Mouse (Mus musculus): ENCODE results near the gene Il20ra. TPM values are rescaled to one million over a fixed set of nuclear protein-coding genes. Genes with fewer than 3 reads are reported as not detected.

Gene Il20ra
- not detected for total RNA-seq (2018; cell fraction: chromatin; rRNA removed)
- total RNA-seq (2018; cell fraction: cytosol; rRNA removed) = not detected
- not detected for total RNA-seq (2018; cell fraction: nucleus; rRNA removed)
- not detected in 3 replicates for polyA plus RNA-seq (2018)

DNA sequence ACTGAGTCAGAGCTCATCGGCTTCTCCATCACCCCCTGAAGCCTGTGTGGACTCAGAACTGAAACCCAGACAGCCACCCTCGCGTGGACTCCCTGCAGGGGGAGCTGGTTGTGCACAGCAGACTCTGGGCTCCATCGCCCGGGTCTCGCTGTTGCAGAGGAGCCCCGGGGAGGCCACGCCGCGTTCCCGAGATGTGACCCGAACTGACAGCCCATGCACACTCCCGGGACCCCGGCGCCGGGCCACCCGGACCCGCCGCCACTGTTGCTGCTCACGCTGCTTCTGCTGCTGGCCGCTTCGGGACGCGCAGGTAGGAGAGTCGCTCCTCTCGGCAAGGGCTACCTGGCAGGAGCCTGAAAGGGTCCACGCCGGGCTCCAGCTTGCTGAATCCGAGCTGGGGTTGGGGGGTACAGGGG, at the start of gene Il20ra:
Il20ra (plus strand) TSS at position 150 of the 416 bp plus-strand sequence.
- Histone ChIP-seq H3K27ac (no peak within 1 kb of the TSS), H3K36me3 (ENCODE audit: inconsistent target) (no peaks in the 10 kb centered on the region), H3K79me2 (ENCODE audit: inconsistent target) (no peaks in the 10 kb centered on the region), H3K4me3 (ENCODE audit: inconsistent target) (no peak within 1 kb of the TSS)
- under 1% methylated on average over 29 of the region's 29 CpGs for WGBS (ENCODE audit: missing documents)

DNA sequence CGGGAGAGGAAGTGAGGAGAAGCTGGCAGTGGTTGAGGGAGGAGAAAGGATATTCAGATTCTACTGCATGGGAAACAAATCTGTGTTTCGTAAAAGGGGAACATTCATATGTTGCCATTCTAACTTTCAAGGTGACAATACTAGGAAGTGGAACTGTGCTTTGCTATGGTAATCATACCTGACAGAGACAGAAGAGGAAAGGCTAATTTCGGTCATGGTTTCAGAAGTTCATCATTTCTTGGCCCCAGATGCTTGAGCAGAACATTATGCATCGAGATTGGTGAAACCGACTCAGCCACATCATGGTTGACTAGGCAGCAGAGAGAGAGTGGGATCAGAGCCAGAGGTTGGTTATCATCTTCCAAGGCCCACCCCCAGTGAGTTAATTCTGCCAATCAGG, 43.4 kb upstream of the Il20ra start:
- H3K4me3 ChIP-seq (ENCODE audit: inconsistent target) = no peak overlapping the region
- no peaks in the 10 kb centered on the region for H3K36me3 ChIP-seq (ENCODE audit: inconsistent target)
- 64% methylated on average over 5 of the region's 5 CpGs for WGBS (ENCODE audit: missing documents)
- no peaks in the 10 kb centered on the region for H3K79me2 ChIP-seq (ENCODE audit: inconsistent target)
- no peak overlapping the region for H3K27ac ChIP-seq

DNA sequence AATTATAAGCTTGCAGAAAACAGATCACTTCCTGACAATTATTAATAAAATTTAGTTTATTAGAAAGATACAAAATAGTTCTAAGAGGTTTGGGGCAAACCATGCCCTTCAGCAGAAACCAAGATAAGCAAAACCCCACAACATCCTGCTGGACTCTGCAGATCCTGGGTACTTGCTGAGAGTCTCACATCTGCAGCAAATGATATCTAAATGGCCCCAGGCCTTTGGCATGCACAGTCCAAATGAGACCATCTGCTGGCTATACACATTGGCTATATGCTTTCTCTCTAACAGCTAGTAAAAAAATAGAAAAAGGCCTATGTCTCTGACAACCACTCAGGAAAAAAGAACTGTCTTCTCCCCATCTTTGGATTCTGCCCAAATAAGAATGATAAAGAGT, 40.4 kb upstream of the Il20ra start:
- Histone ChIP-seq H3K79me2 (ENCODE audit: inconsistent target) (no peaks in the 10 kb centered on the region), H3K27ac (no peak overlapping the region), H3K36me3 (ENCODE audit: inconsistent target) (no peaks in the 10 kb centered on the region), H3K4me3 (ENCODE audit: inconsistent target) (no peak overlapping the region)

DNA sequence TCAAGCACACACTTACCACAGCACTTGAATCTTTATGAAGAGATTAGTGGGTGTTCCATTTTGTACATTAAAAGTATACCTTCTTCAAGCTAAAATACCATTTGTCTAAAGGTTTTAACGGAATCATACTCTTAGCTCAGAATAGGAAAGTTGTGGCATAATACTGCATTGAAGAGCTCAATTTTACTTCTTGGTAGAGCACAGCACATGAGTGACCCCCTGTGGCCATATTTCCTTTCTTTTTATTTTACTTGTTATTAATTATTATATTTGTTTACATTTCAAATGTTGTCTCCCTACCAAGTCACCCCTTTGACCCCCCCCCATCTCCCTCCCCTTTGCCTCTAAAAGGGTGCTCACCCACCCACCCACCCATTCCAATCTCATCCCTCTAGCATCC, 39.2 kb upstream of the Il20ra start:
- WGBS (ENCODE audit: missing documents) = 20% methylated on average over 1 of the region's 1 CpGs
- Histone ChIP-seq H3K27ac (no peak overlapping the region), H3K4me3 (ENCODE audit: inconsistent target) (no peak overlapping the region), H3K79me2 (ENCODE audit: inconsistent target) (no peaks in the 10 kb centered on the region), H3K36me3 (ENCODE audit: inconsistent target) (no peaks in the 10 kb centered on the region)

DNA sequence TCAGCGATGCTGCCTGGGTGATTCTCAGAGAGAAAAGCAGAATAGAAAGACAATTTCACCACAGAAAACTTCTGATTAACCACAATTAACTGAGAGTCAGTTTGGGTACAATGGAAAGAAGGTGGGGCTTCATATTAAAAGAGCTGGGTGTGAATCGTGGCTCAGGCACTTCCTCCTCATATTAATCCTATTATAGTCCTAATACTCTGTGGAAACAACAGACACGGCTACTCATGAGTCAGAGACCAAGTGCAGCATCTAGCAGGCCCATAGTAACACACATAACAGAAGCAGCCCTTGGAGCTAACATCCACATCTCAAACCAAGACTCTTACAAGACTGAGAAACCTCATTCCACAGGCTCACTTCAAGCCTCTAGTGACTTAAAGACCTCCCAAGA, 24.7 kb upstream of the Il20ra start:
- Histone ChIP-seq H3K4me3 (ENCODE audit: inconsistent target) (no peak overlapping the region), H3K27ac (no peak overlapping the region), H3K36me3 (ENCODE audit: inconsistent target) (no peaks in the 10 kb centered on the region), H3K79me2 (ENCODE audit: inconsistent target) (no peaks in the 10 kb centered on the region)
- WGBS (ENCODE audit: missing documents) = 15% methylated on average over 3 of the region's 3 CpGs

DNA sequence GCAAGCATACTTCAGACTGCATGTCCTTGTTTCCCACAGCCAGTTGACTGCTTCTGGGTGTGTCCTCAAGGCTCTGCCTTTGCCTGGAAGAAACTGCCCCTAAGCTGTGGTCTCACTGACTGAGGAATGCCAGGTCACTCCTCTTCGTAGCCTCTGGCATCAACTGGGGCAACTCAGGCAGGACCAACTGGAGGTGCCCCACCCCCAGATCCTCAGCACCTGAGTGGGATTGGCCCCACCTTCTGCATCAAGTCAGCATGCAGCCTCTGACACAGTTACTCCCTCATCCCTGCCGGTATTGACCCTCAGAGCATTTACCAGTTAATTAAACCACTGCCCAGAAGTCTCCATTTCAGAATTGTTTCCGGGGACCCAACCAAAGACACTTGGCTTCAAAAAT, 21.1 kb upstream of the Il20ra start:
- peak overlapping the region; percentile 89 for H3K27ac ChIP-seq
- H3K36me3 ChIP-seq (ENCODE audit: inconsistent target) = no peaks in the 10 kb centered on the region
- 16% methylated on average over 3 of the region's 3 CpGs for WGBS (ENCODE audit: missing documents)
- H3K79me2 ChIP-seq (ENCODE audit: inconsistent target) = no peaks in the 10 kb centered on the region
- H3K4me3 ChIP-seq (ENCODE audit: inconsistent target) = no peak overlapping the region

DNA sequence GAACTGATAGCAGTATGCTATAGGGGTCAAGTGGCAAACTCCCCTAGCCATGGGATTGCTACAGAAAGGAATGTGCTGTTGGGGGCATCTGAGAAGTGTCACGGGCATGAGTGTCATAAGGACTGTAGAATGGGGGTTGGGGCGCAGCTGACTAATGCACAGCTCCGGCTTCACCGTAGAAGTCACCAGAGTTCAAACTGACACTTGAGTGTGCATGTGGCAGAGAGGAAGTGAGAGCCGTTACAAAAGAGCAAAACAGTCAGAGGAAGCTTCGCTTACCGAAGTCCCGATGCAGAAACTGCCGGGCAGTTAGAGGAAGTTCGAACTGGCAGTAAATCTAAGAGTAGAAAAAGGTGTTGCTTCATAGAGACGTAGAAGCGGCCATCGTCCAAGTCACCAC, 20.6 kb upstream of the Il20ra start:
- WGBS (ENCODE audit: missing documents) = 0% methylated on average over 13 of the region's 13 CpGs
- Histone ChIP-seq H3K79me2 (ENCODE audit: inconsistent target) (no peaks in the 10 kb centered on the region), H3K36me3 (ENCODE audit: inconsistent target) (no peaks in the 10 kb centered on the region), H3K4me3 (ENCODE audit: inconsistent target) (no peak overlapping the region), H3K27ac (peak overlapping the region; percentile 89)

DNA sequence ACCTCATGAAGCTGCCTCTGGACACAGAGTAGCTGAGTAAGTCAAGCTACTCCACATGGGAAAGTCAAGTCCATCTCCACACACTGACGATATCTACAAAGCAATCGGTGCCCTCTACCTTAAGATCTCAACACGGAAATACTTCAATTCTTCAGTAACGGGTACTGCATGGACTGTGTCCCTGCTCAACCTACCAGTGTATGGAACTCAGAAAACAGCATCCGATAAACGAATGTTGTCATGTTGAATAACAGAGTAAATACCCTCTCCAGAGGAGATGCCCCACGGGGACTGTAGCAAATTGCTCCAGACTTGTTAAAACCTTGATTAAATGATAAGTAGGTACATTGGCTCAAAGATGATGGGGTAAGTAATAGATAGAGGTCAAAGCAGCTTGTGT, 20.0 kb upstream of the Il20ra start:
- Histone ChIP-seq H3K4me3 (ENCODE audit: inconsistent target) (no peak overlapping the region), H3K79me2 (ENCODE audit: inconsistent target) (no peaks in the 10 kb centered on the region), H3K27ac (peak overlapping the region; percentile 89), H3K36me3 (ENCODE audit: inconsistent target) (no peaks in the 10 kb centered on the region)
- WGBS (ENCODE audit: missing documents) = 43% methylated on average over 7 of the region's 7 CpGs

DNA sequence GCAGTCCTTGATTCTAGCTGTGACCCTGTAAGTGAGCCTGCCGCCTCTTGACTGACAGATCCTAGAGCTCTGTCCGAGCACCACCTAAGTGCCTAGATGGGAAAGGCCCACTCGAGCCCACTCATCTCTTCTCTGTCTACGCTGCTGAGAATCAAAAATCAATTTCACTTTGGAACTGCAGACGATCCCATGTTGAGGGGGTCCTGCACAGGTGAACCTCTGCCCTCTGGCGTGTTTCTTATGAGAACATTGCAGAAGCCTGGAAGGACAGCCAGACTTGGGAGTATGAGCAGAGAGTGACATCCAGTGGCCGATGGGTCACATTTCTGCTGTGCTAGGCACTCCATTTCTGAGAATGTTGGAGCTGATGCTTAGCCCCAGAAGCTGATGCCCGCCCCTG, 19.4 kb upstream of the Il20ra start:
- Histone ChIP-seq H3K27ac (peak overlapping the region; percentile 89), H3K4me3 (ENCODE audit: inconsistent target) (no peak overlapping the region), H3K36me3 (ENCODE audit: inconsistent target) (no peaks in the 10 kb centered on the region), H3K79me2 (ENCODE audit: inconsistent target) (no peaks in the 10 kb centered on the region)
- WGBS (ENCODE audit: missing documents) = 9% methylated on average over 8 of the region's 8 CpGs

DNA sequence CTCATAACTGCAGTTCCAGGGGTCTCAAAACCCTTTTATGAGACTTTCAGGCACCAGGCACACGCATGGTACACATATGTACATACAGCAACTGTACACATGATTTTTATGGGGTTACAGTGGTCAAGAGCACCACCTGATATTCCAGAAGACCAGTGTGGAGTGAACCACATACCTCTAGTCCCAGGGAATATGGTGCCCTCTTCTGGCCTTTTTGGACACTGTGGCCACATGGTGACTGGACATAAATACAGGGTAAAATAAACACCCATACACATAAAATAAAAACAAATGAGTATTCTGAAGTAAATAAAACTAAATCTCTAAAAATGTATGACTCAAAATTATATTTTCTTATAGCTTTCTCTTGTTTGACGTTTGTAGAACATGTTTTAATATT, 18.7 kb upstream of the Il20ra start:
- no peak overlapping the region for H3K27ac ChIP-seq
- 92% methylated on average over 2 of the region's 2 CpGs for WGBS (ENCODE audit: missing documents)

DNA sequence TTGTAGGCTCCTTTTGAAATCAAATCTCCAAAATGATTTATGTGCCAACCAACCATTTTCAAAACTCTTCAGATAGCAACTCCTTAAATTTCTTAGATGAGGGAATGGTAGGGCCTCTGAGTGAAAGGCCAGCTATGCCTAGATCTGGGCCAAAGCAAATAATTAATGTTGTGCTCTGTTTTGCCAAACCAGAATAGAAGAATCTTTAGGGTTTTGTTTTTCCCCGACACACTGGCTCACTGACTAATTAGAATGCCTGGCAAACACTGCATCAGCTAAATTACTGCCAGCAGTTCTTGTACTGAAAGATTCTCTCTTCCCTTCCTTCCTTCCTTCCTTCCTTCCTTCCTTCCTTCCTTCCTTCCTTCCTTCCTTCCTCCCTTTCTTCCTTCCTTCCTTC, 13.0 kb upstream of the Il20ra start:
- 90% methylated on average over 1 of the region's 1 CpGs for WGBS (ENCODE audit: missing documents)
- no peaks in the 10 kb centered on the region for H3K36me3 ChIP-seq (ENCODE audit: inconsistent target)
- H3K27ac ChIP-seq = no peak overlapping the region
- H3K79me2 ChIP-seq (ENCODE audit: inconsistent target) = no peaks in the 10 kb centered on the region
- no peak overlapping the region for H3K4me3 ChIP-seq (ENCODE audit: inconsistent target)

More for the DNA sequence above, 18.7 kb upstream of the Il20ra start:
- Histone ChIP-seq H3K4me3 (ENCODE audit: inconsistent target) (no peak overlapping the region), H3K79me2 (ENCODE audit: inconsistent target) (no peaks in the 10 kb centered on the region), H3K36me3 (ENCODE audit: inconsistent target) (no peaks in the 10 kb centered on the region)

DNA sequence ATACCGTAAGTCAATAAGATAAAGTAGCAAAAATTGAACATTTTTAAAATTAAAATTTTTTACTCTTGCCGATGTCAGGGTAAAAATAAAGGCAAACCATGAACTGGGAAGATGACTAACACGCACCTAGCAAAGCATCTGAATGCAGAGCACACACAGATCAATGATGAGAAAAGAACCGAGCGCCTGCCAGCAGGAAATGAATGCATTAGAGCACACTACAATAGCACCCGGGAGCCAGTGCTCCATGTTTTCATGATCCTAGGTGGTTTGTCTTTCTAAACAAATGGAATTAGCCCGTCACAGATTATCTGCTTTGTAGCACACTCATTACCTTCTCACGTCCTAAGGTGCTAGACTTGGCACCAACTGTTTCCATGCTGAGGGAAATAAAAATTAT, 7.9 kb upstream of the Il20ra start:
- 88% methylated on average over 8 of the region's 8 CpGs for WGBS (ENCODE audit: missing documents)

DNA sequence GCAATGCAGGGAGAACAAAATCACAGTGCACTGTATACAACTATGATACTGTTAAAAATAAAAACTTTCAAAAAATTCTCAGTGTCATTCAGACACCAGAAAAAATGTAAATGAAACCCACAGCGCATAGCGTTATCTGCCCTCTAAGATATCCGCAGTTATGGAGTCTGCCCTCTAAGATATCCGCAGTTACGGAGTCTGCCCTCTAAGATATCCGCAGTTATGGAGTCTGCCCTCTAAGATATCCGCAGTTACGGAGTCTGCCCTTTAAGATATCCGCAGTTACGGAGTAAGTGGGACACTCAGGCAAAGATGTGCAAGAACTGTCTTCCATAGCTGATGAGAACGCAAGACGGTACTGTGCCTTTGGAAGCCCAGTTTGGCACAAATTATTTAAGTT, 4.6 kb upstream of the Il20ra start:
- Histone ChIP-seq H3K27ac (no peak overlapping the region), H3K4me3 (ENCODE audit: inconsistent target) (no peak overlapping the region), H3K79me2 (ENCODE audit: inconsistent target) (no peaks in the 10 kb centered on the region), H3K36me3 (ENCODE audit: inconsistent target) (no peaks in the 10 kb centered on the region)
- WGBS (ENCODE audit: missing documents) = 93% methylated on average over 12 of the region's 12 CpGs

More for the DNA sequence above, 7.9 kb upstream of the Il20ra start:
- no peaks in the 10 kb centered on the region for H3K36me3 ChIP-seq (ENCODE audit: inconsistent target)
- H3K79me2 ChIP-seq (ENCODE audit: inconsistent target) = no peaks in the 10 kb centered on the region
- H3K4me3 ChIP-seq (ENCODE audit: inconsistent target) = no peak overlapping the region
- no peak overlapping the region for H3K27ac ChIP-seq

DNA sequence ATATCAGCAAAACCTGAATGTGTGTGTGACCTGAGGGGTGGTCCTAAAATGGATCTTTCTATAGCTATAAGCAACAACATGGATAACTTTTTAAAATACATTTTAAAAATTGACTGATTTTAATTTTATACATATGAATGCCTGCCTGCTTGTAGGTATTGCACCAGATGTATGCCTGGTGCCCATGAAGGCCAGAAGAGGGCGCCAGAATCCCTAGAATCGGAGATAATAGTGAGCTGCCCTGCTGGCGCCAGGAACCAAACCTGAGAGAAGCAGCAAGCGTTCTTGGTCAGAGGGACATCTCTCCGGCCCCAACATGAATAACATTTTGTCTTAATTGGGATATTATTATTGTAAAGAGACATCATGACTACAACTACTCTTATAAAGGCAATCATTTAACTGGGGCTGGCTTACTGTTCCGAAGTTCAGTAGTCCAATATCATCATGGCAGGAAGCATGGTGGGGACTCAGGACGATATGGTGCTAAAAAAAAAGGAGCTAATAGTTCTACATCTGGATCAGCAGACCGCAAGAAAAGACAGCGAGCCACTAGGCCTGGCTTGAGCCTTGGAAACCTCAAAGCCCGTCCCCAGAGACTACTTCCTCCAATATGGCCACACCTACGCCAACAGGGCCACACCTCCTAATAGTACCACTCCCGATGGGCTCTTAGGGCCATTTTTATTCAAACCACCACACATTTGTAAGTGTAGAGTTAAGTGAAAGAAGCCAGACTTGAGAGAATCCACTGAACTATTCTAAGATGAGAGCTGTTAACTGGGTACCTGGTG, 3.9 kb upstream of the Il20ra start:
- H3K36me3 ChIP-seq (ENCODE audit: inconsistent target) = no peaks in the 10 kb centered on the region

DNA sequence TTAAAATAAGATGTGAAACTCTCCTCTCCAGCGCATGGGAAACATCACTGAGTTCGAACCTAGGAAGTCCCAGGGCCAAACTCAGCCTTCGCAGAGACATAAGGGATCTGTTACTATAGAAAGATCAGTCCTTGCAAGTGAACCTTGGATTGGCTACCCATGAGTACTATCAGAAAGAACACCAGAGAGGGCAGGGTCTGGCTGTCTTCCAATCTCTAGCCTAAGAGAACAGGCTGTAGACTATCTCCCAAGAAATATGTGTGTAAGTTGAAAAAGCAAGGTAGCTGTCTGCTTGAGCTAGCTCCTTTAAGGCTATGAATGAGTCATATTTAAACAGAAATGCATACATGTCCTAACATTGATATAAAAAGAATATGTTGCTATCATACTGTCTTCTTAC, 1.4 kb upstream of the Il20ra start:
- Histone ChIP-seq H3K79me2 (ENCODE audit: inconsistent target) (no peaks in the 10 kb centered on the region), H3K27ac (no peak overlapping the region), H3K36me3 (ENCODE audit: inconsistent target) (no peaks in the 10 kb centered on the region), H3K4me3 (ENCODE audit: inconsistent target) (no peak overlapping the region)
- 92% methylated on average over 3 of the region's 3 CpGs for WGBS (ENCODE audit: missing documents)

More for the DNA sequence above, 3.9 kb upstream of the Il20ra start:
- H3K4me3 ChIP-seq (ENCODE audit: inconsistent target) = no peak overlapping the region
- no peak overlapping the region for H3K27ac ChIP-seq
- 64% methylated on average over 12 of the region's 12 CpGs for WGBS (ENCODE audit: missing documents)
- H3K79me2 ChIP-seq (ENCODE audit: inconsistent target) = no peaks in the 10 kb centered on the region
